Mouse (Mus musculus) inflammation-experienced regulatory T-cells, adult 6 months (primary cell): Measurements from ENCODE around the gene Otp. TPM values are rescaled to one million over a fixed set of nuclear protein-coding genes. Genes with fewer than 3 reads are reported as not detected.

Source experiments
- ATAC-seq: one replicate; pipeline ENCODE4 v1.8.0; 2017
- polyA plus RNA-seq, 3 experiments: library from polyadenylated mRNA; unstranded; fragments of 100-300 nt; shearing (Covaris generic); gene quantifications; one replicate each; pipeline ENCODE4 v1.2.1; 2017

Gene Otp
- polyA plus RNA-seq, 3 experiments from 2014 or later = not detected

DNA sequence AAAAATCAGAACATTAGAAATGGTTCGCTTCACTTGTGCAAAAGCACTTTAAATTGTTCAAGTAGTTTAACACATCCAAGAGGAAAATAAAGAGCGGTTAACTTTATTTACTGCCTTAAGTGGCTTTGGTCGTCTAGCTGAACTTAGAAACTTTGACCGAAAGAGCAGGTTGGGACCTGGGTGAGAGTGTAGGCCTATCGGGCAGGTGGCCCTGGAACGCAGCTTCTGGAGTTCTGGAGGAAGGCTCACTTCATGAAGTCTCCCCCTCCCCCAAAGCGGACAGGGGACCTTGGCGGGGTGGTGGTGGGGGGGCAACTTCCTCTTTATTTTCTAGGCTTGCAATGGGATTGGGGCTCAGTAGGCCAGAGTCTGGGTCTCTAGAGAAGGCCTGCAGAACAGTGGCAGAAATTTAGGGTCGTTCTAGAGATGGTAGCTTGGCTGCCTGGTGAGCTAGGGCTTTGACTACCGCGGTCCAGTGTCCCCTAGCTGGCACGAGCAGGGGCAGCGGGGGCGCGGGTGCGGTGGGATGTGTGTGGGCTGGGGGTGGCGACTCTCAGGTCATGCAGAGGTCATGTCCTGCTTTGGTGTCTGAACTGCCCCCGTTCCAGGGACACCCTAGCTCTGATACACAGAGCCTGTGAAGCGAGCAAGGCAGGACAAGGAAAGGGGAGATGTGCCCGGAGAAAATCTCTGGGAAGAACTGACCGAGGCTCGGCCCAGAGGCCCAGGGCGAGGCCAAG is 576 bp upstream of the Otp start:
- no peak for ATAC-seq

DNA sequence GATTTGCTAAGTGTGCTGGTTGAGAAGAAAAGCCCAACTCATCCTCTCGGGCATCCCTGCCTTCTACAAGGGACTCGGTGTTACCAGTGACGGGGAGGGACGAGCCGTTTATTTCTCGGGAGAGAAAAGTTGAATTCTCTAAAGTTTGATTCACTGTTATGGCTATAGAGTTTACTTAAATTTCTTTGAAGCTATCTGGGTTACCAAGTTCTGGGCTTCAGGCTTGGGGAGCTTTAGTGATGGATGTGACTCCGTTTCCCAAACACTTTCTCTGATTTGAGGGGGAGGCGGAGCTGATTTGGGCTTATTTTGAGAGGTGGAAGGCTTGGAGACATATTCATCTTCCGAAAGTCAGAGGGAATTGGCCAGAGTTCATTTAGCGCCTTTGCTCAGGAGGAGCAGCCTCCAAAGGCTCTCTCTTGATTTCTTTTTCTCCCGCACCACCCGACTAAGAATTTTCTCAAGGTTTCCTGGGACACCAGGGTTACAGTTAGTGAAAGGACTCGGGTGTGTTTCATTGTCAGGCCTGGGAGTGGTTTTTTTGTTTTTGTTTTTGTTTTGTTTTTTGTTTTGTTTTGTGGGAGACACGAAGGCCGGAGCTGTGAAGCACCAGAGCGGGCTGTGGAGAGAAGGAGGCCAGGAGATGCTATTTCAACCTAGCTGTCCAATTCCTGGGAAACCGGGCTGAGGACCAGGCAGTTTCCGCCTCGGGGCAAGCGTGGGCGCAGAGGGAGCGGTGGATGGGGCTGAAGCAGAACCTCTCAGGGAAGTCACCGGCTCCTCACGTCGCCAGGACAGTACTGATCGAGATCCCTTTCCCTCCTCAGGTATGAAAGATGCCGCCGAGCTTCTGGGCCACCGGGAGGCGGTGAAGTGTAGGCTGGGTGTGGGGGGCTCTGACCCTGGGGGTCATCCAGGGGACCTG is 1.1 kb downstream of the Otp start:
- ATAC-seq = no peak

DNA sequence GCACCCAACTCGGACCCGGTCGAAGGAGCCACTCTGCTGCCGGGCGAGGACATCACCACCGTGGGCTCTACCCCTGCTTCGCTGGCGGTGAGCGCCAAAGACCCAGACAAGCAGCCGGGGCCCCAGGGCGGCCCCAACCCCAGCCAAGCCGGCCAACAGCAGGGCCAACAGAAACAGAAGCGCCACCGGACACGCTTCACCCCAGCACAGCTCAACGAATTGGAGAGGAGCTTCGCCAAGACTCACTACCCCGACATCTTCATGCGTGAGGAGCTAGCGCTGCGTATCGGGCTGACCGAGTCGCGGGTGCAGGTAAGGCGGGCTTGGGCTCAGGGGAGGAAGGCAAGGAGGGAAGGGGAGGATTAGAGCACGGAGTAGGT is 1.8 kb downstream of the Otp start:
- no peak for ATAC-seq

DNA sequence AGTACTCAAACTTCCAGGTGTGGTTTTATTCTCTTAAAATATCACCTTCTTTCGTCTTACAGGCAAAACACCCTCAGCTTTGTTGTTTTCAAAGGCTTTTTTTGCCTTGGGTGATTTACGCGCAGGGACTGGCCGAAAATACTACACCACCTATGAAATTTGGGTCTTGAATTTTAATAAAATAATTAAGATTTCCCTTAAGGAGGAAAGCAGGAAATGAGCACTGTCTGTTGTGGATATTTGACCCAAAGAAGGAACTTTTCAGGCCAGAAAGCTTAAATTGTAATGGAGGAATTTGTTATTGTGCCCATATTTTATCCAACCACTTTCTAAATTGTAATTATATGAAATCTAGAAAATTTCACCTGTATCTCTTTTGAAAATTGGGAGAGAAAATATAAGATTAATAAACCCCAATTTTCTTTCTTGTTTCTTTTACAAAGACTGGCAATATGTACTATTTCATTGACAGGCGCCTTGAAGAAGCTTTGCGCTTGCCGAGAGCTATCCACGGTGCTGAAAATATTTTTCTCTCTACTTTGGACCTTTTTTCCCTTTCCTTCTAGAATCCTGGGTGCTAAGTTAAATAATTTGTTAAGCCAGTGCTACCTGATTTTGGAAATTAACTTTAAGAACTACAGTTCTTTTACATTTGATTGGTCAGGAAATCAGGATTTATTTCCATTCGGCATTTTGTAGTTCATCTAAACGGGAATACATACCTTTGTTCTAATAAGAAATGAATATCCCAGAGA is 2.8 kb downstream of the Otp start:
- no peak for ATAC-seq

DNA sequence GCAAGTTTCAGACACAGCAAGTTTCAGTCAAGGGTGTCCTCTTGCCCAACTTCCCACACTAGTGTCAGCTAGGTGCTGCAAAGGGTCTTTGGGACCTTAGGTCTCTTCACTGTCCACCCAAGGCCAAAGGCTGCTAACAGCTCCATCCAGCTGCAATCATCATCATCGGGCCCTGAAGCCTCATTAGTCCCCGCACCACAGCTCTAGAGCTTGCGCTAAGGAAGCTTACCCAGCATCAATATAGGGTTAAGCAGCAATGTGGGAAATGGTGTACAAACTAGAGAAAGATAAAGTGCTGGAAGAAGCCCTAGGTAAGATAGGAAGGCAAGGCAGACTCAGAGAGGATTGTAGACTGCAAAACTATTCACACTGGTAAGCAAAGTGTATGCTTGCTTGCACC is 5.8 kb downstream of the Otp start:
- ATAC-seq = no peak

DNA sequence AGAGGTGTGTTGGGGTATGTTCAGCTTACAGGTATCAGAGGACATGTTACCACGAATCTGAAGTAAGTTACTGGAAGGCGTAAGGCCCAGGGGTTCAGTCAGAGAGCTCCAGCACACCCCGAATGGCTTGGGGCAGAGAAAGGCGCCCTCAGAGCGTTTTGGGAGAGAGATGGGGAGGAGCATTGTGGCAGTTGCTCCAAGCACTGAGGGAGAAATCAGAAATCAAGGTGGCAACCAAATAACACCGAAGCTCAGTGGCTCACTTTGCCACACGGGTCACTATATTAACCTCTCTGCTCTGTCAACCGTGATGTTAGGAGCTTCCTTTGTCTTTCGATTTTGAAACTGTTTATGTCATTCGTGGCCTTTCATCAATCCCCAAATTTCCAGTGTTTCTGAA is 6.8 kb downstream of the Otp start:
- no peak for ATAC-seq

DNA sequence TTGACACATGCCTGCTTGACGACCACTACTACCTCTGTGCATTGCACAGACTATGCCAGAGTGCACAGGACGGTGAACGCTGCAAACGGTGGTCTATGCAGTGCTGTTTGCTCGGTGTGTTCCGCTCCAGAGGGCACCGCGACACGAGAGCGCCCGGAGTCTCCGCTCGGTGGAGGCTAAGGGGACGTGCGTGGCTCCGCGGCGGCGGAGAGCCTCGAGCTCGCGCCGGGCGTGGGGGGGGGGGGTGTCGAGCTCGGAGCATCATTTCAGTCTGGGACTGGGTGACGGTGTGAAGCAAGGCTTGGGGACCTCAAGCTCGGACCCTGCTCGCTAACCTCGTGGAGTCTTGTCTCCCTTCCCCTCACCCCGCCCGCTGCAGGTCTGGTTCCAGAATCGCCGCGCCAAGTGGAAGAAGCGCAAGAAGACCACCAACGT is 7.3 kb downstream of the Otp start:
- ATAC-seq = no peak

DNA sequence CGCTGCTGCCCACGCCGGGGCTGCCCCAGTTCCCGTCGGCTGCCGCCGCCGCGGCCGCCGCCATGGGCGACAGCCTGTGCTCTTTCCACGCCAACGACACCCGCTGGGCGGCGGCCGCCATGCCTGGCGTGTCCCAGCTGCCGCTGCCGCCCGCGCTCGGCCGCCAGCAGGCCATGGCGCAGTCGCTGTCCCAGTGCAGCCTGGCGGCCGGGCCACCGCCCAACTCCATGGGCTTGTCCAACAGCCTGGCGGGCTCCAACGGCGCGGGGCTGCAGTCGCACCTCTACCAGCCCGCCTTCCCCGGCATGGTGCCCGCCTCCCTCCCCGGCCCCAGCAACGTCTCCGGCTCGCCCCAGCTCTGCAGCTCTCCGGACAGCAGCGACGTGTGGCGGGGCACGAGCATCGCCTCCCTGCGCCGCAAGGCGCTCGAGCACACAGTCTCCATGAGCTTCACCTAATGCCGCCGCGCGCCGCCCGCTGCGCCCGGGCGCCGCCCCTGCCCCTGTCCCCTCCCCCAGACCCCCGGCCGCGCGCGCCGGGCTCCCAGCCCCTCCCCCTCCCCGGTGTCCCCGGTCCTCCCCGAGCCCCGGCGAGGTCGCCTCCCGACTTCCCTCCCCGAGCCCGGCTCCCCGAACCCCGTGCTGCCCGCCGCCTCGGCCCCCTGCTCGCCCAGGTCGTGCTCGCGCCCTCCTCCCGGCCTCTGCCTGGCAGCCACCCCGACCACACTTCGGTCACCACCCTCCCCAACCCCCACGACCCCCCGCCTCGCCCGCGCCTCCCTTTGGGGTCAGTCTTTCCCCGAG is 8.0 kb downstream of the Otp start:
- ATAC-seq = peak; percentile 28

DNA sequence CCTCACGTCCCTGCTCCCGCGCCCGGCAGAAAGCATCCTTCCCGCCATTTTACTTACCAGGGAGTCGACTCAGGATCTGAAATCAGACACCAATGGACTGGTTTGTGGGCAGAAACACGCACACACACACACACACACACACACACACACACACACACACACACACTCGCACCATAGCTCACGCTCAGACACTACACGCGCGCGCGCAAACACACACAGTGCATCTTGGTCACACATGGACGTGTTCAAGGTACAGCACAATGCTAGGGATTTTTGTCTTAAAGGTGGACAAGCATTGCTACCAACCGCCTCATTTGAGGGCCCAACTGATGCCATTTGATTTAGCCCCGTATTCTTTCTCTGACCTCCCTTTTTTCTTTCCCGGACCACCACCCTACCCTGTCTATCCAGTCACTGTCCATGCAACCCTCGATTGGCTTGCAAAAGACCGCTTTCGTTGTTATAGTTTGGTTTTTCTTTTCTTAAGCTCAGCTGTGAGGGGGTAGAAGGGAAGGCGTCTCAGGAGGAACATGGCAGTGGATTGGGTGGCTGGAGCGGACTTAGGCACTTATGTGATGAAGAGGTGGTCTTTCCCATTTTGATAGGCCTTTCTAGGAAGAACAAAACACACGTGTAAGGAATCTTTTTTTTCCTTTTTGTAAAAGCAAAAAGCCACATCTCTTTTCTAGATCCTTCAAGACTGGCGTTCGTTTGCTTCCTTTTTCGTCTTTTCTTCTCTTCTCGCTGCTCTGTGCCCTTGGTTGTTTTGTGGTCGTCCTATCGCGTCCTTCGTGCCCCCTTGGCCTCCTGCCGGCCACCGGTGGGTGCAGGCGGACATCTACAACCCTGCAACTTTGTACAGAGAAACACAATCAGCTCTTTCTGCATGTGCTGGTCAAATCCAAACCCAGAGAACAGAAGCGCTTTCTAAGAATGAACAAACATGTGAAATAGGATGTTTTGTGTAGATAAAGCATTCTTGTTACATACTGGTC is 8.9 kb downstream of the Otp start:
- no peak for ATAC-seq

DNA sequence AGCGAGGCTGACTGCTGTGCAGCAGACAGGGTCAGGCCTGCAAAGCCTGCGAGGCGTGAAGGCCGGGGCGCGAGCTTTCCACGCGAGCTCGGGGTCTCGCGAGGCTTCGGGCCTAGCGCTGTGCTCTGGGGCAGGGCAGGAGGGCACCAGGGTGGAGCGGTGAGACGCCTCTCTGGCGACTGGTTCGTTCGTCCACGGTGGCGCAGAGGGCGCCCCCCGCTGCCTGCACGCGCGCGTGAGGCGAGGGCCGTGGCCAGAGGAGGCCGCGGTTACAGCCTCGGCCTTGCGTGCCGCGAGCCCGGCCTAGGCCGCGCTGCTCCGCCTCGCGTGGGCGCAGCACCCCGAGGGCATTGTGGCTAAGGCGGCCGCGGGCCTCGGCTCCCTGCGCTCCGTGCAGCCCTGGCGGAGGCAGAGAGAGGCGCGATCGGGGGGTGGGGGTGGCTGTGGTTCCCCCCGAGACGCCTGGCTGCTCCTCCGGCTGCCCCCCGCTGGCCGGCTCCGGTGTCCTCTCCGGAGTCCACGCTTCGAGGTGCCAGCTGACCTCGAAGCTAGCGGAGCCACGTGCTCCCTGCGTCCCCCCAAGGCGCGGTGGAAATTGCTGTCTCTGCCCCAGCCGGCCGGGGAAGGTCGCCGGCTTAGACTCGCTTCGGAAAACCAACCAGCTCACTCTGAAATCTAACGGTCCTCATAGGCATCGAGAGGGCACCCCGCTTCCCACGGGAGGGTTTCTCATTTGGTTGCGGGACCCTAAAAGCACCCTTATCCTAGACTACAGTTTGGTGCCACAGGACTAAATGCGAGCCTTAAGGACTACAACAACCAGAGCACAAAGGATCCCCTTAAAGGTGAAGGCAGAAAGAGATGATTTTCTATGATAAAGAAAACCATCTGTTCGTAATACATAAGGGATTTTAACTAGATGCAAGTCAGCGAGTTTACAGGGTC is 10.2 kb downstream of the Otp start:
- no peak for ATAC-seq

DNA sequence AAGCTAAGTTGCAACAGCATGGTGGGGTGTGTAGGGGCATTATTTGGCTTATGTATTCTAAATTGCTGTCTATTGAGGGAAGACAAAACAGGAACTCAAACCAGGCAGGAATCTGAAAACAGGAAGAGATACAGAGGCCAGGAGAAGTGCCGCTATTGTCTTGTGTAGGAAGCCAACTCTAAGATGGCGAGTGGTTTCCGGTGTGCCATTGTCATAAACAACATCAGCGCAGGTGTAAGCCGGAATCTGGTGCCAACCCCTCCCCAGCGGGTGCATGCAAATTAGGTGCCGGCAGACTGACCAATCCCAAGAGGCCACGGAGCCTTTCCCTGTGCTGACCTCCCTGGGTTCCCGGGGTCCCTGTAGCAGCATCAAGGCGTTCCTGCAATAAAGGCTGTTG is 32.4 kb downstream of the Otp start:
- no peak for ATAC-seq

DNA sequence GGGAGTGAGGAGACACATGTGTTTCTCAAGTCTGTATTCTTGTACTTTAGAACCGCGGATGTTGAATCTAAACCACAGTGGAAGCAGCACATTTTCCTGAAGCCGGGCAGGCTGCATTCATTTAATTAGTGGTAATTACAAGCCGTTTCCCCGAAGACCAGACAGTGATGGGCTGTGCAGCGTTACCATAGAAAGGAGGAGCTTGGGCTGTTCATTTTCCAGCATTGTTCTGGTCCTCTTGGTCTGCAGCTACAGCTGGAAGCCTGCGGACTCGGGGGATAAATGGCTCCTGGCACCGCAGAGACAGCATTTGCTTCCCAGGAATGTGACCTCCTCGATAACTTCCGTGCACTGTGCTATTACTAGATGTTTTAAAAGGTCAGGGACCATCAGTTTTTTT is 37.6 kb downstream of the Otp start:
- ATAC-seq = no peak

DNA sequence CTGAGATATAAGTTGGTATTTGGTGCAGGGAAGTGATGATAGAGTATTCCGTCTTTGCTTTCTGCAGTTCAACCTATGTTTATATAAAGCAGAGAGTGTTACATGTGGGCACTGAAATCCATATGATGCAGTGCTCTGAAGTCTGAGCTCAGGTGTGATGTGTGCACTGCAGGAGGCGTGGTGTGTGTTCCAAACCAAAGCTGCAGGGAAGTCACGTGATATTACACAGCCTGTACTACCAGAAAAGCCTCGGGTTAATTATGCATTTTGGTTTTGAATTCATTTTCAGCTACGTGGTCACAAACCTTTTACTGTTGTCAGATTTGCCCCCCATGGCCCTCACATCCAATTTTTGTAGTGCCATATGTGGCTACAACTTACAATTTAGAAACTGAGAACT is 40.3 kb downstream of the Otp start:
- no peak for ATAC-seq

DNA sequence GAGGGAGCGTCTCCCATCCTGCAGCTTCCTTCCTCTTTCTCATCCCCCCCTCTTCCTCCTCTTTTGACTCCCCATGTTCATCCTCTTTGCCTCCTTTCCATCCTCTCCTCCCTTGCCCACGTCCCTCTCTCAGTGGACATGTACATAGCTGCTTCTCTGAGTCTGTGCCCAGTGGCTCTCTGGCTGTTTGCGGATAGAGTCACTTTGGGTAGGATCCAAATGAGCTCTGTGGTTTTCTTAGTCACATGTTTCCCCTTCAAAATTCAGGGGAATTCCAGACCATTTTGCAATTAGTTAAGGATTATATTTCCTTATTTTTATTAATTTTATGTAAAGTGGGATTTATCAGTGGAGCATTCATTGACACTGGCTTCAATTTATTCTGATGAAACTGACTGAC is 52.7 kb downstream of the Otp start:
- no peak for ATAC-seq

Other genes starting within 250 kb of the Otp start
- gene Tbca, start 86.7 kb upstream of the Otp start, polyA plus RNA-seq = 100 to 1,000 TPM; 229 to 298 (median 264) TPM
- gene Wdr41, start 100.7 kb downstream of the Otp start, polyA plus RNA-seq = 1 to 10 TPM; 2.9 to 5.7 (median 4.5) TPM